Mouse (Mus musculus) liver, embryonic 14.5 days (tissue): ENCODE measurements around the gene Ptprr. TPM values are rescaled to one million over a fixed set of nuclear protein-coding genes. Genes with fewer than 3 reads are reported as not detected.

ENCODE experiments used
- ATAC-seq: fragments of 200-750 bp; cut with Nextera tagmentation; 2 replicates; pipeline ENCODE4 v1.8.0; 2017; ENCODE audit warnings: moderate number of reproducible peaks, mild to moderate bottlenecking, moderate library complexity; ENCODE audit not compliant: insufficient read depth
- DNase-seq, 3 experiments: peaks; one replicate each; pipeline ENCODE4 v3.0.0-alpha.2; 2012 to 2013; ENCODE audit warnings: low read depth in 3 of 3, low spot score in 3 of 3
- H3K27ac ChIP-seq: fragments of 300-500 bp; sonication (generic); 2 replicates; pipeline ENCODE4 v1.5.1; 2014; ENCODE audit warnings: moderate library complexity, mild to moderate bottlenecking, control low read depth, inconsistent platforms
- H3K27me3 ChIP-seq: fragments of 300-500 bp; sonication (generic); 2 replicates; pipeline ENCODE4 v1.6.1; 2014; ENCODE audit warnings: mild to moderate bottlenecking, low read length, moderate library complexity; ENCODE audit not compliant: control insufficient read depth, insufficient read depth
- H3K36me3 ChIP-seq: fragments of 300-500 bp; sonication (generic); replicated peaks from 2 replicates; pipeline ENCODE4 v1.6.1; 2014; ENCODE audit warnings: low read depth; ENCODE audit not compliant: control insufficient read depth, insufficient read depth
- H3K4me1 ChIP-seq, 2 experiments: fragments of 200-500 bp in 1 of 2; fragments of 300-500 bp in 1 of 2; sonication (generic) in 1 of 2; replicated peaks; 2 replicates each; pipeline ENCODE4 v1.6.1; 2012 to 2014; ENCODE audit warnings: antibody characterized with exemption in 1 of 2, inconsistent platforms in 1 of 2, low read length in 1 of 2; ENCODE audit not compliant: control insufficient read depth in 2 of 2, insufficient read depth in 2 of 2
- H3K4me2 ChIP-seq: fragments of 300-500 bp; sonication (generic); 2 replicates; pipeline ENCODE4 v1.6.1; 2014; ENCODE audit warnings: low read depth, mild to moderate bottlenecking, control low read depth, moderate library complexity
- H3K4me3 ChIP-seq, 2 experiments: fragments of 200-500 bp in 1 of 2; fragments of 300-500 bp in 1 of 2; sonication (generic) in 1 of 2; 2 replicates each; pipeline ENCODE4 v1.5.1; 2012 to 2014; ENCODE audit warnings: low read depth in 2 of 2, low read length in 2 of 2, mild to moderate bottlenecking in 2 of 2, control low read depth in 1 of 2, inconsistent platforms in 1 of 2, moderate library complexity in 1 of 2; ENCODE audit not compliant: insufficient read depth in 1 of 2
- H3K9ac ChIP-seq: fragments of 300-500 bp; sonication (generic); replicated peaks from 2 replicates; pipeline ENCODE4 v1.6.1; 2014; ENCODE audit warnings: mild to moderate bottlenecking, control low read depth, moderate library complexity
- H3K9me3 ChIP-seq: fragments of 300-500 bp; sonication (generic); 2 replicates; pipeline ENCODE4 v1.6.1; 2016; ENCODE audit warnings: low read length, mixed read lengths; ENCODE audit not compliant: control insufficient read depth
- CTCF ChIP-seq: IDR thresholded peaks from 2 replicates; pipeline ENCODE4 v1.5.1; 2016; ENCODE audit warnings: antibody characterized with exemption, low read depth, control low read depth
- EP300 ChIP-seq: IDR thresholded peaks from 2 replicates; pipeline ENCODE4 v1.6.1; 2016; ENCODE audit warnings: antibody characterized with exemption, low read depth
- WGBS: fragments of 180-500 bp; shearing (Covaris S2); extraction: QIAGEN DNeasy Blood & Tissue Kit; methylation state at CpG from one replicate; pipeline ENCODE4 v1.1.7; 2014; ENCODE audit not compliant: insufficient replicate concordance; 5-methylcytosine and 5-hydroxymethylcytosine counted together
- polyA plus RNA-seq, 2 experiments: library from polyadenylated mRNA; depleted of rRNA in 1 of 2; stranded (reverse) in 1 of 2; unstranded in 1 of 2; fragments of >200 nt; fragmentation: Nextera tagmentation in 1 of 2; extraction: Ambion mirVana in 1 of 2; gene quantifications; 2 replicates each; pipeline versions ENCODE4 v1.2.1 to v1.2.3; 2012 to 2014

Gene Ptprr
- polyA plus RNA-seq, 2 experiments = 0.03 to 0.19 TPM

- no peak overlapping the region for H3K9ac ChIP-seq
- no peaks in the 10 kb centered on the region for H3K27me3 ChIP-seq
- no peak for DNase-seq
- no peak for ATAC-seq
- no peak overlapping the region for H3K27ac ChIP-seq
- no peak for TF ChIP-seq CTCF
- no peak for TF ChIP-seq EP300
- 49% methylated on average over 5 of the region's 5 CpGs for WGBS
- H3K4me3 ChIP-seq = no peak overlapping the region
- no peaks in the 10 kb centered on the region for H3K36me3 ChIP-seq
- H3K4me1 ChIP-seq = no peaks in the 10 kb centered on the region
- H3K4me2 ChIP-seq = no peak overlapping the region
- no peaks in the 10 kb centered on the region for H3K9me3 ChIP-seq
Measured at GRCm38 (mm10) chr10:116125364-116125763, 107.4 kb downstream of the Ptprr start.

GRCm38 (mm10) chr10:116130401-116130800 lies 112.4 kb downstream of the Ptprr start:
- WGBS = 59% methylated on average over 3 of the region's 3 CpGs
- H3K4me3 ChIP-seq = no peak overlapping the region
- H3K4me2 ChIP-seq = no peak overlapping the region
- no peak for TF ChIP-seq EP300
- no peak for TF ChIP-seq CTCF
- no peaks in the 10 kb centered on the region for H3K27me3 ChIP-seq
- no peak overlapping the region for H3K9ac ChIP-seq
- no peaks in the 10 kb centered on the region for H3K9me3 ChIP-seq
- H3K27ac ChIP-seq = no peak overlapping the region
- H3K4me1 ChIP-seq = no peaks in the 10 kb centered on the region
- ATAC-seq (no peak), DNase-seq (no peak)
- no peaks in the 10 kb centered on the region for H3K36me3 ChIP-seq

- no peak overlapping the region for H3K4me3 ChIP-seq
- no peaks in the 10 kb centered on the region for H3K9me3 ChIP-seq
- ATAC-seq (no peak), DNase-seq (no peak)
- WGBS = 30% methylated on average over 4 of the region's 4 CpGs
- H3K4me2 ChIP-seq = no peak overlapping the region
- no peaks in the 10 kb centered on the region for H3K36me3 ChIP-seq
- H3K4me1 ChIP-seq = no peaks in the 10 kb centered on the region
- H3K9ac ChIP-seq = no peak overlapping the region
- H3K27ac ChIP-seq = no peak overlapping the region
- no peak for TF ChIP-seq CTCF
- TF ChIP-seq EP300 = no peak
- no peaks in the 10 kb centered on the region for H3K27me3 ChIP-seq
Measured at GRCm38 (mm10) chr10:116131223-116131622, 113.2 kb downstream of the Ptprr start.

GRCm38 (mm10) chr10:116132233-116132632 lies 114.2 kb downstream of the Ptprr start:
- no peak for DNase-seq
- Histone ChIP-seq H3K4me1 (no peaks in the 10 kb centered on the region), H3K27ac (no peak overlapping the region), H3K27me3 (no peaks in the 10 kb centered on the region), H3K4me2 (no peak overlapping the region), H3K9me3 (no peaks in the 10 kb centered on the region), H3K9ac (no peak overlapping the region), H3K36me3 (no peaks in the 10 kb centered on the region), H3K4me3 (no peak overlapping the region)
- TF ChIP-seq CTCF (no peak), EP300 (no peak)
- 56% methylated on average over 4 of the region's 4 CpGs for WGBS
- no peak for ATAC-seq

GRCm38 (mm10) chr10:116135187-116135586 lies 117.2 kb downstream of the Ptprr start:
- H3K27me3 ChIP-seq = no peaks in the 10 kb centered on the region
- DNase-seq = no peak
- ATAC-seq = no peak
- H3K4me1 ChIP-seq = no peaks in the 10 kb centered on the region
- no peak overlapping the region for H3K27ac ChIP-seq
- WGBS = 38% methylated on average over 2 of the region's 2 CpGs
- H3K9ac ChIP-seq = no peak overlapping the region
- H3K9me3 ChIP-seq = no peaks in the 10 kb centered on the region
- no peak overlapping the region for H3K4me2 ChIP-seq
- TF ChIP-seq EP300 (no peak), CTCF (no peak)
- no peak overlapping the region for H3K4me3 ChIP-seq
- no peaks in the 10 kb centered on the region for H3K36me3 ChIP-seq
